Mouse (Mus musculus) hindbrain, embryonic 16.5 days (tissue): ENCODE measurements around the gene Nrxn1. TPM values are rescaled to one million over a fixed set of nuclear protein-coding genes. Genes with fewer than 3 reads are reported as not detected.
"Not testable (repeated sequence)": the region's sequence is repeated elsewhere in the genome, so short reads cannot be mapped to it uniquely, and the experiment has no call there.

ENCODE experiments used
- ATAC-seq: fragments of 200-750 bp; cut with Nextera tagmentation; 2 replicates; pipeline ENCODE4 v1.8.0; 2017; ENCODE audit warnings: moderate TSS enrichment, moderate library complexity
- H3K27ac ChIP-seq: fragments of 300-500 bp; sonication (generic); 2 replicates; pipeline ENCODE4 v1.5.1; 2014; ENCODE audit warnings: low read depth, mild to moderate bottlenecking, control low read depth, low read length, moderate library complexity
- H3K27me3 ChIP-seq: fragments of 300-500 bp; sonication (generic); replicated peaks from 2 replicates; pipeline ENCODE4 v1.6.1; 2014; ENCODE audit warnings: low read length; ENCODE audit not compliant: control insufficient read depth, insufficient read depth
- H3K36me3 ChIP-seq: fragments of 300-500 bp; sonication (generic); 2 replicates; pipeline ENCODE4 v1.6.1; 2014; ENCODE audit warnings: mild to moderate bottlenecking, low read length, moderate library complexity, mixed read lengths; ENCODE audit not compliant: control insufficient read depth, insufficient read depth
- H3K4me1 ChIP-seq: fragments of 300-500 bp; sonication (generic); 2 replicates; pipeline ENCODE4 v1.6.1; 2014; ENCODE audit warnings: low read depth, low read length; ENCODE audit not compliant: control insufficient read depth, insufficient read depth
- H3K4me2 ChIP-seq: fragments of 300-500 bp; sonication (generic); 2 replicates; pipeline ENCODE4 v1.6.1; 2014; ENCODE audit warnings: mild to moderate bottlenecking, low read length, control low read depth, moderate library complexity
- H3K4me3 ChIP-seq: fragments of 300-500 bp; sonication (generic); 2 replicates; pipeline ENCODE4 v1.5.1; 2014; ENCODE audit warnings: mild to moderate bottlenecking, low read length, control low read depth, moderate library complexity
- H3K9ac ChIP-seq: fragments of 300-500 bp; sonication (generic); 2 replicates; pipeline ENCODE4 v1.6.1; 2014; ENCODE audit warnings: low read depth, mild to moderate bottlenecking, control low read depth, low read length, moderate library complexity
- H3K9me3 ChIP-seq: fragments of 300-500 bp; sonication (generic); 2 replicates; pipeline ENCODE4 v1.6.1; 2014; ENCODE audit warnings: mild to moderate bottlenecking, low read length, moderate library complexity; ENCODE audit not compliant: control insufficient read depth
- WGBS: fragments of 180-500 bp; shearing (Covaris S2); extraction: QIAGEN DNeasy Blood & Tissue Kit; methylation state at CpG from one replicate; pipeline ENCODE4 v1.1.7; 2014; 5-methylcytosine and 5-hydroxymethylcytosine counted together
- polyA plus RNA-seq: library from polyadenylated mRNA; unstranded; fragments of >200 nt; fragmentation: Nextera tagmentation; extraction: Ambion mirVana; gene quantifications from 2 replicates; pipeline ENCODE4 v1.2.1, GENCODE M21; 2015

The Nrxn1 gene
- polyA plus RNA-seq, 1 experiment from 2014 or later: 250 TPM

DNA sequence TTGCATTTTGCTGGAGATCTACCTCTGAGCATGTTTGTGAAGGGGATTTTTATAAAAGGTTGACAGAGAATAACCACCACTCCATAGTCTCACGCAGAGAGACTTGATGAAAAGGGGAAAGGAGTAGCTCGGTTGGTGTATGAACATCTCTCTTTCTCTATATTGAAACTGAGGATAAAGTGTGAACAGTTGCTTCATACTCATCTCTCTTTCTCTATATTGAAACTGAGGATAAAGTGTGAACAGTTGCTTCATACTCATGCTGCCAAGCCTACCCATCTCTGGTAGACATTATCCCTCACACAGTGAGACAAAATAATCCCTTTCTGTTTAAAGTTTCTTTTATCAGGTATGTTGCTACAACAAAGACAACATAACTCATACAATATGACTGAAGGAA lies 854.4 kb downstream of the Nrxn1 start:
- H3K27me3 ChIP-seq: no peaks in the 10 kb centered on the region
- no peaks in the 10 kb centered on the region for H3K4me1 ChIP-seq
- no peak overlapping the region for H3K4me2 ChIP-seq
- no peak overlapping the region for H3K4me3 ChIP-seq
- 90% methylated on average over 2 of the region's 2 CpGs for WGBS
- H3K9me3 ChIP-seq: no peaks in the 10 kb centered on the region
- H3K27ac ChIP-seq: no peak overlapping the region
- no peak overlapping the region for H3K9ac ChIP-seq
- H3K36me3 ChIP-seq: no peaks in the 10 kb centered on the region
- ATAC-seq: no peak

- ATAC-seq, H3K4me3 ChIP-seq, H3K36me3 ChIP-seq, H3K4me2 ChIP-seq, H3K4me1 ChIP-seq, H3K9me3 ChIP-seq, H3K27me3 ChIP-seq, H3K27ac ChIP-seq, H3K9ac ChIP-seq: not testable (repeated sequence)
- WGBS: 94% methylated on average over 1 of the region's 1 CpGs
These were observed 857.2 kb downstream of the Nrxn1 start for GRCm38 (mm10) chr17:90235674-90236073.

- Histone ChIP-seq H3K4me2 (no peak overlapping the region), H3K4me3 (no peak overlapping the region), H3K9me3 (no peaks in the 10 kb centered on the region), H3K27me3 (no peaks in the 10 kb centered on the region), H3K4me1 (no peaks in the 10 kb centered on the region), H3K27ac (no peak overlapping the region), H3K36me3 (no peaks in the 10 kb centered on the region), H3K9ac (no peak overlapping the region)
- ATAC-seq: no peak
- WGBS: 83% methylated on average over 2 of the region's 2 CpGs
These were observed 858.1 kb downstream of the Nrxn1 start for GRCm38 (mm10) chr17:90234806-90235205.

DNA sequence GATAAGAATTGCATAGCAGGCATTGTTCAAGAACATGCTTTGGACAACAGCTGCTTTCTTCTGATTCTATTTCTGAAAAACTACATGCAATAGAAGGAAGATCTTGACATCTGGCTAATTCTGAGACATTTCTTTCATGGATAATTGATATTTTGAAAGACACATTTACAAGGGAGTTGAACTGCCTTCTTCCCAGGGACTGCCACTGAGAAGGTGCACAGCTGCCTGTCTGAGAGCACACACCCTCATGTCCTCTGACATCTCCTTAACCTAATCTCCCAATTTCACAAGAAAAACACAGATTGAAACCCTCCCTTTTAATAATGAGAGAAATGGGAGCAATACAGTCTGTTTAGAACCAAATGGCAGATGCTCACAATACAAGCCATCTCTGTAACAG lies 884.3 kb downstream of the Nrxn1 start:
- H3K9ac ChIP-seq: no peak overlapping the region
- no peaks in the 10 kb centered on the region for H3K27me3 ChIP-seq
- no peak for ATAC-seq
- H3K9me3 ChIP-seq: no peaks in the 10 kb centered on the region
- no peak overlapping the region for H3K27ac ChIP-seq
- H3K4me1 ChIP-seq: no peaks in the 10 kb centered on the region
- no peaks in the 10 kb centered on the region for H3K36me3 ChIP-seq
- no peak overlapping the region for H3K4me2 ChIP-seq
- no peak overlapping the region for H3K4me3 ChIP-seq

DNA sequence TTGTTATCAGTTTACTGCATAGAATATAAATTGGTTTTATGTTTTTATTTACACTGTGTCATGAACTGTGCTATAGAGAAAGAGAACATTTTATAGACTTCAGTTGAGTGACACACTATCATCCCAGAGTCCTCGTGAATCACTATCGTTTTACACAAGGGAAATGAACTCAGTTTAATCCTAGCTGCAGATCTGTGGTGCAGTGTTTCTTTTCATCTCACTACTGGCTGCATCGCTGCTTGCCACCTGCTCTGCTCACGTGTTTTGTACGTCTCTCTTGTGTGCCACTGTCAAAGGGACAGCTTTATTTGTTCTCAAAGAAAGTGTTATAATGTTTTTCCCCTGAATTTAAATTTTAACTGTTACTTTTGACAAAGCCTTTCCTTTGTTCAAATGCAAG lies 885.3 kb downstream of the Nrxn1 start:
- H3K9me3 ChIP-seq: no peaks in the 10 kb centered on the region
- no peak for ATAC-seq
- no peak overlapping the region for H3K27ac ChIP-seq
- no peaks in the 10 kb centered on the region for H3K27me3 ChIP-seq
- no peak overlapping the region for H3K4me3 ChIP-seq
- H3K4me1 ChIP-seq: no peaks in the 10 kb centered on the region
- no peak overlapping the region for H3K4me2 ChIP-seq
- H3K36me3 ChIP-seq: no peaks in the 10 kb centered on the region
- 25% methylated on average over 5 of the region's 5 CpGs for WGBS
- H3K9ac ChIP-seq: no peak overlapping the region

- H3K27ac ChIP-seq: no peak overlapping the region
- H3K27me3 ChIP-seq: no peaks in the 10 kb centered on the region
- no peaks in the 10 kb centered on the region for H3K4me1 ChIP-seq
- no peaks in the 10 kb centered on the region for H3K36me3 ChIP-seq
- H3K9me3 ChIP-seq: no peaks in the 10 kb centered on the region
- ATAC-seq: no peak
- H3K4me2 ChIP-seq: no peak overlapping the region
- no peak overlapping the region for H3K9ac ChIP-seq
- no peak overlapping the region for H3K4me3 ChIP-seq
These were observed 888.9 kb downstream of the Nrxn1 start for GRCm38 (mm10) chr17:90203993-90204392.

- H3K4me2 ChIP-seq: no peak overlapping the region
- no peak overlapping the region for H3K27ac ChIP-seq
- no peak overlapping the region for H3K9ac ChIP-seq
- no peaks in the 10 kb centered on the region for H3K27me3 ChIP-seq
- no peak for ATAC-seq
- H3K9me3 ChIP-seq: no peaks in the 10 kb centered on the region
- 79% methylated on average over 2 of the region's 2 CpGs for WGBS
- H3K4me3 ChIP-seq: no peak overlapping the region
- no peaks in the 10 kb centered on the region for H3K4me1 ChIP-seq
- no peaks in the 10 kb centered on the region for H3K36me3 ChIP-seq
These were observed 890.1 kb downstream of the Nrxn1 start for GRCm38 (mm10) chr17:90202785-90203184.

DNA sequence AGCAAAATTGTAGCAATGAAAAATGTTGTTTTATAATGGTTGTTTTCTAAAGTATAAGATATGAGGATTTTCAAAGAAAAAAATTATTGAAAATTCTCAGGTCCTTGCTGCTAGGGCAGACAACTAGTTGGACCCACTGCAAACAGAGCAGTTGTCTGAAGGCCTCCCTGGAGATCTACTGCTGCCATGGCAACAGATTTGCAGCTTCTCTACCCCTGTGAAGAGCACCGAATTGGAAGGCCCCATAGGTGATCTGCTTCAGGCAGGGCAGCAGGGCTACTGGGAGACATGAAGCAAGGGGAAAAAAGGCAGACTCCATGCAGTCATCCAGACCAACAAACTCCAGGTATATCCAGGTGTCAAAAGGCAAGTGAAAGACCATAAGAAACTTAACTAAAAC lies 896.1 kb downstream of the Nrxn1 start:
- 7% methylated on average over 1 of the region's 1 CpGs for WGBS
- no peaks in the 10 kb centered on the region for H3K36me3 ChIP-seq
- no peak overlapping the region for H3K4me3 ChIP-seq
- H3K4me2 ChIP-seq: no peak overlapping the region
- H3K9ac ChIP-seq: no peak overlapping the region
- no peaks in the 10 kb centered on the region for H3K27me3 ChIP-seq
- H3K27ac ChIP-seq: no peak overlapping the region
- H3K9me3 ChIP-seq: no peaks in the 10 kb centered on the region
- H3K4me1 ChIP-seq: 0 out of 2 replicates have a peak, but pooled peaks cover 2% of the 10 kb centered on the region
- ATAC-seq: peak; percentile 72; the same call in 1 of the 2 replicates

DNA sequence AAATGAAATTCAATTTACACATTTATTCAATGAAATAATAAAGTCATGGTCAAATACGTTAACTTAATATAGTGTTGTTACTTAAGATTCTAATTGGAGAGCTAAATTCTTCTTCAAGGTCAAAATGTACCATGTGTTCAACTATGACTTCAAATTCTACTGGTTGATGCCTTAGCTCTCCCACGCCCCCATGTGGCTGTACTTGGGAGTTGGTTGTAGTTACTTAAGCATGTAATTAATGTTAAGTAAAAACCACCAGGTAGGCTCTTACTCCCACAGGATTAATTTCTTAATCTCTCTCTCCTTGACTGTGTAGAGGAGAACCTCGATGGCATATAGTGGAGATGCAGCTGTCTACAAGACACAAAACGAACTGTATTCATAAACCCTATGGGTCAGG lies 951.3 kb downstream of the Nrxn1 start:
- H3K9ac ChIP-seq: no peak overlapping the region
- 52% methylated on average over 4 of the region's 4 CpGs for WGBS
- no peak overlapping the region for H3K27ac ChIP-seq
- H3K27me3 ChIP-seq: no peaks in the 10 kb centered on the region
- H3K9me3 ChIP-seq: no peaks in the 10 kb centered on the region
- no peaks in the 10 kb centered on the region for H3K36me3 ChIP-seq
- no peak overlapping the region for H3K4me3 ChIP-seq
- no peak for ATAC-seq
- no peaks in the 10 kb centered on the region for H3K4me1 ChIP-seq
- no peak overlapping the region for H3K4me2 ChIP-seq

DNA sequence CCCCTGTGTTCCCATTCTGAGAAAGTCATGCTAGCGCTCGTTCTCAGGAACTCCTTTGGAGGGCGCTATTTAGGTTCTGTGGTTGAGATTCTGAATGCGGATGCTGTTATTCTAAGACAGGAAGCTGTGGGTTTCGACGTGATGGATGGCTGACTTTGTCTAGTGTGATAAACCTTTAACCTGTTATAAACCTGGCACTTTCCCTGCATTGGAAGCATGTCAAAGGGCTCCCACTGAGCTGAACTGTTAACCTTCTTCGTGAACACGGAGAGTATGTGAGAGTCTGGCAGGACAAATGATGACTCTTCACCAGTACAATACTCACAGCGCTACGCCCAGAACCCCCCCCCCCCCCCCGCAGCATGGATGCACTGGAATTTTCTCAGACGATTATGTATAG lies 962.0 kb downstream of the Nrxn1 start:
- Histone ChIP-seq H3K4me1 (no peaks in the 10 kb centered on the region), H3K4me2 (no peak overlapping the region), H3K36me3 (no peaks in the 10 kb centered on the region), H3K27ac (no peak overlapping the region), H3K9me3 (no peaks in the 10 kb centered on the region), H3K9ac (no peak overlapping the region), H3K4me3 (no peak overlapping the region), H3K27me3 (no peaks in the 10 kb centered on the region)
- 60% methylated on average over 12 of the region's 12 CpGs for WGBS
- no peak for ATAC-seq
